ENCODE assay signal across 9 mouse cellular contexts in the genomic region with DNA sequence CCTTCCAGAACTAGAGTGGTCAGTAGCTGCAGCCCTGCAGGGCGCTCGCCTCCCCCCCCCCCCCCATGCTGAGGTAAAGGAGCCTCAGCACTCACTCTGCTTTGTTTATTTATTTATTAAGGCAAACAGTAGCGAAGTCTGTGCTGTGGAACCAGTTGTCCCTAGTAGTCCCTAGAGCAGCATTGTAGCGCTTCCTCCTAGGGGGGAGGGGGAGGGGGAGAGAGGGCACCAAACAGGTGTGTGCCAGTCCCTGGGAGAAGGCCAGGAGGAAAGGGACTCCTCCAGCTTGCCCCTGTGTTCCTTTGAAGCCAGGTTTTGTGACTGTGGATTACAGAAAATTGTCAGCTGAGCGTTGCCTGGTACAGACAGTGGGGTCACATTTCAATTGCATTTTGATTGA. TPM values are rescaled to one million over a fixed set of nuclear protein-coding genes. Genes with fewer than 3 reads are reported as not detected.
DNase-seq lines count a peak whose midpoint lies in the region; ATAC-seq lines count a peak whose summit lies in the region.
"Had no signal": no experiment of that assay in that cellular context is flagged by ENCODE, and none has a peak within 500 bp of the region (broad histone marks: within the 10 kb centered on the region; RNA-seq: fewer than 3 reads in every experiment).

No protein-coding gene starts in this region.

- H3K4me1 ChIP-seq in heart, embryonic 10.5 days, result peaks cover 84% of the 10 kb centered on the region
- peaks cover 85% of the 10 kb centered on the region for H3K4me1 ChIP-seq in limb, embryonic 12.5 days (replicated peaks)
- H3K4me1 ChIP-seq in limb, embryonic 10.5 days, result peaks cover 82% of the 10 kb centered on the region
- peaks cover 82% of the 10 kb centered on the region for H3K4me1 ChIP-seq in embryonic facial prominence, embryonic 12.5 days
- H3K4me1 ChIP-seq in stomach, embryonic 15.5 days, result peaks cover 60% of the 10 kb centered on the region

- no peak for ATAC-seq in limb, embryonic 12.5 days (ENCODE audit: insufficient number of reproducible peaks, insufficient read depth, low FRiP score, low TSS enrichment, low read depth)
- ATAC-seq in embryonic facial prominence, embryonic 12.5 days (ENCODE audit: insufficient number of reproducible peaks, insufficient read depth, low FRiP score, low TSS enrichment), result no peak
- ATAC-seq in stomach, embryonic 15.5 days (ENCODE audit: insufficient read depth, low FRiP score, low read depth), result no peak

- H3K4me3 ChIP-seq in heart, embryonic 10.5 days, result peak overlapping the region; percentile 13; the same call in 1 of the 2 replicates
- H3K4me3 ChIP-seq in limb, embryonic 12.5 days (replicated peaks), result no peak overlapping the region
- no peak overlapping the region for H3K4me3 ChIP-seq in limb, embryonic 10.5 days
- H3K4me3 ChIP-seq in embryonic facial prominence, embryonic 12.5 days, result no peak overlapping the region
- H3K4me3 ChIP-seq in stomach, embryonic 15.5 days (replicated peaks), result no peak overlapping the region

- H3K36me3 ChIP-seq in heart, embryonic 10.5 days, result peaks cover 11% of the 10 kb centered on the region
- H3K36me3 ChIP-seq in limb, embryonic 12.5 days, result peaks cover 22% of the 10 kb centered on the region
- peaks cover 44% of the 10 kb centered on the region for H3K36me3 ChIP-seq in limb, embryonic 10.5 days
- no peaks in the 10 kb centered on the region; the same call in 1 of the 2 replicates for H3K36me3 ChIP-seq in embryonic facial prominence, embryonic 12.5 days
- 0 out of 2 replicates have a peak, but pooled peaks cover 15% of the 10 kb centered on the region for H3K36me3 ChIP-seq in stomach, embryonic 15.5 days

- intact Hi-C loops in left cerebral cortex, postnatal 14 days (cut with DNase I), result no loop called here

- peak overlapping the region; percentile 77 for H3K27ac ChIP-seq in heart, embryonic 10.5 days
- H3K27ac ChIP-seq in limb, embryonic 12.5 days, result no peak overlapping the region
- no peak overlapping the region for H3K27ac ChIP-seq in limb, embryonic 10.5 days
- 0 out of 2 replicates have a peak overlapping the region, but pooled peaks have one; percentile 41 for H3K27ac ChIP-seq in embryonic facial prominence, embryonic 12.5 days
- 0 out of 2 replicates have a peak overlapping the region, but pooled peaks have one; percentile 31 for H3K27ac ChIP-seq in stomach, embryonic 15.5 days
- H3K27ac ChIP-seq: liver, embryonic 14.5 days had no signal

- H3K27me3 ChIP-seq in heart, embryonic 10.5 days (ENCODE audit: insufficient read depth, poor library complexity, severe bottlenecking), result no peaks in the 10 kb centered on the region
- no peaks in the 10 kb centered on the region for H3K27me3 ChIP-seq in limb, embryonic 12.5 days
- no peaks in the 10 kb centered on the region for H3K27me3 ChIP-seq in limb, embryonic 10.5 days (ENCODE audit: low read depth, poor library complexity, severe bottlenecking)
- no peaks in the 10 kb centered on the region for H3K27me3 ChIP-seq in embryonic facial prominence, embryonic 12.5 days
- no peaks in the 10 kb centered on the region for H3K27me3 ChIP-seq in stomach, embryonic 15.5 days (replicated peaks)

- H3K9ac ChIP-seq in limb, embryonic 12.5 days (replicated peaks), result no peak overlapping the region
- no peak overlapping the region for H3K9ac ChIP-seq in embryonic facial prominence, embryonic 12.5 days
- H3K9ac ChIP-seq in stomach, embryonic 15.5 days, result no peak overlapping the region
- H3K9ac ChIP-seq: liver, embryonic 14.5 days had no signal

- H3K9me3 ChIP-seq in heart, embryonic 10.5 days, result no peaks in the 10 kb centered on the region
- no peaks in the 10 kb centered on the region for H3K9me3 ChIP-seq in limb, embryonic 12.5 days
- H3K9me3 ChIP-seq in limb, embryonic 10.5 days (replicated peaks), result no peaks in the 10 kb centered on the region
- no peaks in the 10 kb centered on the region for H3K9me3 ChIP-seq in embryonic facial prominence, embryonic 12.5 days
- no peaks in the 10 kb centered on the region for H3K9me3 ChIP-seq in stomach, embryonic 15.5 days

- 0 out of 2 replicates have a peak overlapping the region, but pooled peaks have one; percentile 8 for H3K4me2 ChIP-seq in limb, embryonic 12.5 days
- no peak overlapping the region; the same call in 1 of the 2 replicates for H3K4me2 ChIP-seq in embryonic facial prominence, embryonic 12.5 days (replicated peaks)
- no peak overlapping the region for H3K4me2 ChIP-seq in stomach, embryonic 15.5 days

- no peak for DNase-seq in heart, embryonic 10.5 days (ENCODE audit: low spot score)
- no peak for DNase-seq in heart, adult 9 months (ENCODE audit: low spot score in 2 of 2)
- DNase-seq in limb, embryonic 10.5 days (ENCODE audit: low spot score), result no peak
- DNase-seq in left cerebral cortex, postnatal 14 days (ENCODE audit: low spot score in 2 of 2), result no peak
- no peak for DNase-seq in gastrocnemius, postnatal 10 days

- WGBS in heart, embryonic 10.5 days, result 43% methylated on average over 5 of the region's 5 CpGs
- 38% methylated on average over 3 of the region's 5 CpGs for WGBS in limb, embryonic 12.5 days
- 28% methylated on average over 4 of the region's 5 CpGs for WGBS in limb, embryonic 10.5 days
- 24% methylated on average over 5 of the region's 5 CpGs for WGBS in embryonic facial prominence, embryonic 12.5 days
- WGBS in stomach, embryonic 15.5 days, result 39% methylated on average over 5 of the region's 5 CpGs

RNA-seq across cellular contexts. Expression of a gene that starts 4.8 kb away (rescaled TPM):
- 46.2 and 56.0 TPM in 2 replicates for polyA plus RNA-seq in heart, embryonic 10.5 days (2016; fragmentation: Nextera tagmentation; extraction: Ambion mirVana)
- polyA plus RNA-seq in limb, embryonic 12.5 days (2016; fragmentation: Nextera tagmentation; extraction: Ambion mirVana), result 52.6 and 57.5 TPM in 2 replicates
- polyA plus RNA-seq in limb, embryonic 10.5 days (2016; fragmentation: Nextera tagmentation; extraction: Ambion mirVana), result 40.1 and 47.8 TPM in 2 replicates
- polyA plus RNA-seq in embryonic facial prominence, embryonic 12.5 days (2016; fragmentation: Nextera tagmentation; extraction: Ambion mirVana), result 55.6 and 61.0 TPM in 2 replicates
- 48.0 and 49.5 TPM in 2 replicates for polyA plus RNA-seq in stomach, embryonic 15.5 days (2015; fragmentation: Nextera tagmentation; extraction: Ambion mirVana)
- 100 to 1,000 TPM; 172 to 175 TPM for total RNA-seq in left cerebral cortex, postnatal 14 days (2021)
- total RNA-seq in gastrocnemius, postnatal 10 days (2021), result 10 to 100 TPM; 91.6 to 93.4 TPM

Comparison
In these comparisons a context has a peak if more than half of its experiments do, and no peak if none do; other contexts are left out.
1. H3K27ac ChIP-seq: peak in heart, embryonic 10.5 days (single experiment), embryonic facial prominence, embryonic 12.5 days (single experiment) and stomach, embryonic 15.5 days (single experiment); none in limb, embryonic 12.5 days (single experiment) and limb, embryonic 10.5 days (single experiment).